Mouse (Mus musculus): Measurements from ENCODE around the gene Opn5. TPM values are rescaled to one million over a fixed set of nuclear protein-coding genes. Genes with fewer than 3 reads are reported as not detected.

Opn5 gene
- polyA plus RNA-seq (2012; rRNA removed) = 0.24 and 0.25 TPM in 2 replicates

DNA sequence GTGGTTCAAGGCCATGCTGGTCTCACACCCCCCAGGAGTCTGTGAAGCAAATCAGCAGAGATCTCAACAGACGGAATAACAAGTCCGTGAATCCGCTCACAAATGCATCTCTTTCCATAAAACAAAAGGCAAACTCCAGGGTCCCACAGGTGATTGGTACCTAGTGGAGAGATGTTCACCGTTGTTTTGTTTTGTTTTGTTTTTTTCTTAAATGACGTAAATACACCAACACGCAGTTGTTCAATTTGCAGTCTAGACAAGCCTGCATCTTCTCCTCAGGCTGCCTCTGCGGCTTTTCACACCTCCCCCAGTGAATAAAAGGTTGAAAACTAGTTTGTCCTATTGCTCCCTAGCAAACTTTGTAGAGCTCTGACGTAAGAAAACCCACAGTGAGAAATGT is at the start of gene Opn5:
TSS of gene Opn5 (minus strand) at position 101 of the 400 bp plus-strand sequence.
- TF ChIP-seq CTCF (IDR thresholded peaks at IDR 0.05; ENCODE audit: borderline replicate concordance, extremely low read depth, insufficient read depth, insufficient read length) (no peak), POLR2A (IDR thresholded peaks at IDR 0.05; ENCODE audit: borderline replicate concordance, extremely low read depth, insufficient read depth, insufficient read length, poor library complexity, severe bottlenecking) (no peak)
- DNase-seq (ENCODE audit: low read depth) = no peak

DNA sequence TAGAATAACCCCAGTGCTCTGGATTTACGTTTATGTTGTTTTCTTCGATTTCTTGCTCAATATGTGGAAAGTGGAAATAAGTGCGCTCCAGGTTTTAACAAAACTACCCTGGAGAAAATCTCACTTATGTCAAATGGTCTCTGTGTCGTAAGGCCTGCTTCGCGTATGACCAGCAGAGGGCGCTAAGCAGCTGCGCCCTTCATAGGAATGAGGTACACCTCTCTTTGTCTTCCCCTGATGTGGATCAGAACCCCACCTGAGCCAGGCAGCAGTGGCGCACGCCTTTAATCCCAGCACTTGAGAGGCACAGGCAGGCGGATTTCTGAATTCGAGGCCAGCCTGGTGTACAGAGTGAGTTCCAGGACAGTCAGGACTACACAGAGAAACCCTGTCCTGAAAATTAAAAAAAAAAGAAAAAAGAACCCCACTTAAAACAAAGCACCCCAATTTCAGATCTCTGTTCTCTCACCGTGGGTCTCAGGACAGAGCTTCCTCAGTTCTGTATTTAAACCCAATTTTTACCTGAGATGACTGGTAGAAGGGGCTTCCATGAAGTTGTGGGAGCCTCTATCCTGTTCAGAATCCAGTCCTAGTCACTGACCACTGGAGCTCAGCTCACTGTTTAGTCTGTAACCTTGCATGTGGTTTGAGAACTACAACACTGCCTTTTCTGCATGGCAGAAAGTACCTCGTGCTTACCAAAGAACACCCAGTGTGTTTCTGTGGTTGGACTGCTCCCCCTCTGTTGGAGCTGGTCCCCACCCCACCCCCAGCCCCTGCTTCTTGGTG is 47.6 kb upstream of the Opn5 start:
- DNase-seq (ENCODE audit: low read depth) = peak; percentile 82
- no peak for TF ChIP-seq POLR2A (IDR thresholded peaks at IDR 0.05; ENCODE audit: borderline replicate concordance, extremely low read depth, insufficient read depth, insufficient read length, poor library complexity, severe bottlenecking)
- TF ChIP-seq CTCF (IDR thresholded peaks at IDR 0.05; ENCODE audit: borderline replicate concordance, extremely low read depth, insufficient read depth, insufficient read length) = peak; percentile 91

DNA sequence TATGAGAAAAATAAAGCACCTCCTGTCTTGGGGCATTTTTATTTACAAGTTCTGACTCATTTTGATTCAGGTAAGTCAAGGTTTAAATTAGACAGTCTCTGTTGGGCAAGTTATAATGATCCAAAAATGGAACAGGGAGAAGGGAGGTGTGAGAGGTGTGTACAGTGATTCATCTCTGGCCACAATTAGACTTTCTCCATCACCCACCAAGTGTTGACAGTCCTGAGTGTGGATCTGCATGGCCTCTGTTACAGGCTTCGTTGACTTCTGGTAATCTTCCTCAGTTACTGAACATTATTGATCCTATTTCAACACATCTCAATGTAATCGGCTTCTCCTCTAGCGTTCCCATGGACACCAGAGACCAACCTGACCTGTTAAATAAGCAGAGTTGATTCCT is 32.2 kb upstream of the Opn5 start:
- no peak for TF ChIP-seq CTCF (IDR thresholded peaks at IDR 0.05; ENCODE audit: borderline replicate concordance, extremely low read depth, insufficient read depth, insufficient read length)
- no peak for TF ChIP-seq POLR2A (IDR thresholded peaks at IDR 0.05; ENCODE audit: borderline replicate concordance, extremely low read depth, insufficient read depth, insufficient read length, poor library complexity, severe bottlenecking)
- DNase-seq (ENCODE audit: low read depth) = no peak

DNA sequence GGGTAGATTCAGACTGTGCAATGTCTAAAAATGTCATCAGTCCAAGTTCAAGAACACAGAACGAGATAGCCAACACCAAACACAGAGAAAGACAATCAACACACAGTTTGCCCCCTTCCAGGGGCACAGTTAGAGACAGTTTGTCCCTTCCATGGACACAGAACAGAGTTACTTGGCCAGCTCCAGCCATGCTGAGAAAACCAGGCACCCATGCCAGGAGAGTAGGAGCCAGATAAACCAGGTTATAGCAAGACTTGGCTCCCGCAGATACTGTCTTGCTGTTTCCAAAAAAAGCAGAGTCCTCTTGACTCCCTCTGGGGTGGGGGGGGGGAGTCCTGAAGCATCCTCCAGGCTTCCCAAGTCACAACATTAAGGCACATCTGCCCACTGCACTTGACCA is 19.0 kb upstream of the Opn5 start:
- no peak for DNase-seq (ENCODE audit: low read depth)
- no peak for TF ChIP-seq POLR2A (IDR thresholded peaks at IDR 0.05; ENCODE audit: borderline replicate concordance, extremely low read depth, insufficient read depth, insufficient read length, poor library complexity, severe bottlenecking)
- TF ChIP-seq CTCF (IDR thresholded peaks at IDR 0.05; ENCODE audit: borderline replicate concordance, extremely low read depth, insufficient read depth, insufficient read length) = no peak

DNA sequence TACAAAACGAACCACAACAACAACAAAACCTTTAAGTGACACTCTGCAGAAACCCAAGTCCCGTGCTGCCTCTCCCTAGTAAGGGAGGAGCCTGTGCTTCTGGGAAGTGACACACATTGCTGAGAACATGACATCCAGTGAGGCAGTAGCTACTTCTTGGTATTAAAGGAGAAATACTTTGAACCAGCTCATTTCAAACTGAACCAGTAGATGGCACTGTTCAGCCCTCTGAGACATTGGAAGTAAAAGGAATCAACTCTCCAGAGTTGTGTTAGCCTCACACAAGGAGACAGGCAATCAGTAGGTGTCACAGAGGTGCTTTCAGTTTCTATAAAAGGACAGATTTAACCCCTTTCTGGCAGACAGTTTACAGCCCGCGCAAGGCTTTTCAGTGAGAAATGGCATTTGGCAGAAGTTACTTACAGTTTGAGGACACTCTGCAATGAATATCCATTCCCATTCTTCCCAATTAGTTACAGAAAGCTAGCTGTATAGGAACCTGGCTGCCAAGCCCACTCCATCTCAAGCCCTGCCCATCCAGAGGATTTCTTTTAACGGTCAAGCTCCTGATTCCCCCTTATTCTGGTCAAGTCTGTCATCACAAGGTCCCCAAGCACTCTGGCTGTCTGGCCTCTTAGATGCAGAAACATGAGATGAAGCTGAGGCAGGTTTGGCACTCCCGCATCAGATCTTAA is 2.0 kb upstream of the Opn5 start:
- TF ChIP-seq CTCF (IDR thresholded peaks at IDR 0.05; ENCODE audit: borderline replicate concordance, extremely low read depth, insufficient read depth, insufficient read length) (peak; percentile 60; the same call in 1 of the 2 replicates), POLR2A (IDR thresholded peaks at IDR 0.05; ENCODE audit: borderline replicate concordance, extremely low read depth, insufficient read depth, insufficient read length, poor library complexity, severe bottlenecking) (no peak)
- peak; percentile 83 for DNase-seq (ENCODE audit: low read depth)

DNA sequence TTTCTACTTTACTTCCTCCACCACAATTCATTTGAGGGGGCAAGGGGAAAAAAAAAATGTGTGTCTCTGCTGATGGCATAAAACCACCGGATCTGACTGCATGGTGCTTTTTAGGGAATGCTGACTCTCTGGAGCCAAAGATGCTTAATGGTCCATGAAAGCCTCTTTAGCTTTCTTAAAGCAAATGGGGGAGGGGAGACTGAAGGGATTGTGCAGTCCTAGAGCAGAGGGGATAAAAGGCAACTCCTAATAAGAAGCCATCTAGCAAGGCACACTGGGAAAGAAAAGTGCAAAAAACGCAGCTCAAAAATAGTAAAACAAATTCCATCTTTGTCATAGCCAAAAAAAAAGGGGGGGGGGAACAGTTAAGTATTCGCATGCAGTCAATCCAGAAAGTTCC is 2.9 kb downstream of the Opn5 start:
- peak; percentile 62 for DNase-seq (ENCODE audit: low read depth)
- TF ChIP-seq CTCF (IDR thresholded peaks at IDR 0.05; ENCODE audit: borderline replicate concordance, extremely low read depth, insufficient read depth, insufficient read length) (no peak), POLR2A (IDR thresholded peaks at IDR 0.05; ENCODE audit: borderline replicate concordance, extremely low read depth, insufficient read depth, insufficient read length, poor library complexity, severe bottlenecking) (no peak)

DNA sequence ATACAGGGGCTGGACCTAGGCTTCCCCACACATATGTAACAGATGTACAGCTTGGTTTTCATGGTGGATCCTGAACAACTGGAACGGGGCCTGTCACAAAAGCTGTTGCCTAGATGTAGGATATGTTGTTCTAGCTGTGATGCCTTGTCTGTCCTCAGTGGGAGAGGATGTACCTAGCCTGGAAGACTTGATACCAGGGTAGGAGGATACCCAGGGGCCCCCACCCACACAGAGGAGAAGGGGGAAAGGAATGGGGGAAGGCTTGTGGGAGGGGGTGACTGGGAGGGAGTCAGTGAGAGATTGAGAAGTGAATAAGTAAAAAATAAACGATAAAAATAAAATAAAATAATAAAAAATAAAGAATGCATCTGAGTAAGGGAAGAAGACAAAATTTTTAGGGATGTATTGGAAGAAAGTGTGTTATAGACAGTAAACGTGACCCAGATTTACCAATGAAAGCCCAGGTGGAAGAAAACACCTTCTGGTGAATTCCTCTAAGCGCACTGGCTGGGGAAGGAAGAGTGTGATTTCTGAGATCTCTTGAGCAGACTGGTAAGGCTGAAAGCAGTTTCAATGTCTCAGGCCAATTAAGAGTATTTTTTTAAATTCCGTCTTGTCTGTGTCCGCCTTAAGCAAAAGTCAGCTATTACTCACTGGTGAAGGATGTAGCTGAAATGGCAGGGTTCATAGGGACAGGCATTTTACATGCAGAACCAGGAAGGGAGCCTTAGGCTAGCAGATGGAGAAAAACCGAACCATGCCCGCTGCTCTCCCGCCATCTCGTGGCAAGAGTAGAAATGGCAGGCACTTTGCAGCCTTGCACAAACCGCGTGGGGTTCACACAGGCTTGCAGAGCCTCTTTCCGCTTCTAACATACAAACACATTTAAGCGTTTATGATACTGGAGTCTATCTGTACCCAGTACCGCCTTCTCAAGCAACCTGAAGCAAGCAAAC is 8.1 kb downstream of the Opn5 start:
- peak; percentile 92 for DNase-seq (ENCODE audit: low read depth)
- peak; percentile 99 for TF ChIP-seq CTCF (IDR thresholded peaks at IDR 0.05; ENCODE audit: borderline replicate concordance, extremely low read depth, insufficient read depth, insufficient read length)
- no peak for TF ChIP-seq POLR2A (IDR thresholded peaks at IDR 0.05; ENCODE audit: borderline replicate concordance, extremely low read depth, insufficient read depth, insufficient read length, poor library complexity, severe bottlenecking)

DNA sequence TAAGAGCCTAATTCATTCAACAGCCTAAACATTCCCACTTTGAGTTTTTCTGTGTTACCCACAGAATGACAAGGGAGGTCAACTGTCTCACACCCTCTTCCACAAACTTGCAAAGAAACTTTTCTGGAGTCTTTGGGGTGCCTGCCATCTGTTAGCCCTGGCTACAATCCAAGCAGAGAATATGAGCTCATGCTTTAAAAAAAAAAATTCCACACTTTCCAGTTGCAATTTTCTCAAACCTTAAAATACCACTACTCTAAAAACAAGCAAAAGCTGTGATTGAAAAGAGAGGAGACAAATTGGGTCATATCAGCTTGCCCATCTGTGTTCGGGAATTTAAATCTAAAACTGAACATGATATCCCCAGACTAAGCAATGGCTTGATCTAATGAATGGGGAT is 24.7 kb downstream of the Opn5 start:
- no peak for TF ChIP-seq CTCF (IDR thresholded peaks at IDR 0.05; ENCODE audit: borderline replicate concordance, extremely low read depth, insufficient read depth, insufficient read length)
- no peak for TF ChIP-seq POLR2A (IDR thresholded peaks at IDR 0.05; ENCODE audit: borderline replicate concordance, extremely low read depth, insufficient read depth, insufficient read length, poor library complexity, severe bottlenecking)

DNA sequence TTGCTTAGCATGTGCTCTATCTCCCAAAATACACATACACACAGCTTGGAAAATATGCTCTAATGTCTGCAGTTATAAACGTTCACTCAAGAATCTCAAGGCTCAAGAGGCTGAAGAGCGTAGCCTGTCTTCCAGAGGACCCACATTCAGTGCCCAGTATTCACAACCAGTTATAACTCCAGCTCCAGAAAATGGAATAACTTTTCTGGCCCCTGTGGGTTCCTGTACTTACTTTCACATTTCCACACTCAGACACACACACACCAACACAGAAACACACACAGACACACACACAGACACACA is 28.2 kb downstream of the Opn5 start:
- DNase-seq (ENCODE audit: low read depth) = no peak
- TF ChIP-seq POLR2A (IDR thresholded peaks at IDR 0.05; ENCODE audit: borderline replicate concordance, extremely low read depth, insufficient read depth, insufficient read length, poor library complexity, severe bottlenecking) = no peak
- no peak for TF ChIP-seq CTCF (IDR thresholded peaks at IDR 0.05; ENCODE audit: borderline replicate concordance, extremely low read depth, insufficient read depth, insufficient read length)

More for the DNA sequence above, 24.7 kb downstream of the Opn5 start:
- peak; percentile 13 for DNase-seq (ENCODE audit: low read depth)

DNA sequence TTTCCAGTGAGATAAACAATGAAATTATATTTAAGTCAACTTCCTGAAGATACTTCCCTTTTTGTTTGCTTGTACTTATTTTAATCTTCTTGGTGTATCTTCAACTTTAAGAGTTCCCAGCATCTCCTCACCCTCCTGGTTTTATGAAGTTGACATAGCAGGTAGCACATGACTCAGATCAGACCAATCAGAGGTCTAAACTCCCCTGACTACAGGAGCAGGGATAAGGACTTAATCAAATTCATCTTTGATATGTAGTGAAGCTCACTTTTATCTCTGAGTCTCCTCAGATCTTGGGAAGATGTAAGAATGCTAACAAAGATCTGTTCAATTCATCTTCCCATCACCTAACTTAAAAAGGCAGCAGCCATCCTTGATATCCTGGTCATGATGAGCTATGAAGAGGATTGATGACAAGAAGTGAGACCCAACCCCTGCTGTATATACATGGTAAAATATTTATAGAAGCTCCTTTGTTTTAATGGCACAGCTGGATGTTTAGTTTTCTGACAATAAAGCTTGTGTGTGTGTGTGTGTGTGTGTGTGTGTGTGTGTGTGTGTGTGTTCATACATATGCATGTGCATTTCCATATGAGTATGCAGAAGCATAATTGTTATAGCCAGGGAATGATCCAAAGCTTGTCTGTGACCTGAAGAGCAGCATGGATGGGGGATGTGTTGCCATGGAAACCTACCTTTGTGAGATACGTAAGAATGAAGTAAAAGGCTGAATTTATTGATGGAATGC is 28.7 kb downstream of the Opn5 start:
- TF ChIP-seq POLR2A (IDR thresholded peaks at IDR 0.05; ENCODE audit: borderline replicate concordance, extremely low read depth, insufficient read depth, insufficient read length, poor library complexity, severe bottlenecking) = no peak
- no peak for TF ChIP-seq CTCF (IDR thresholded peaks at IDR 0.05; ENCODE audit: borderline replicate concordance, extremely low read depth, insufficient read depth, insufficient read length)
- peak; percentile 81 for DNase-seq (ENCODE audit: low read depth)
